Mouse (Mus musculus) liver, embryonic 14.5 days (tissue): Measurements from ENCODE around the gene Gimap9.

Experiments used
- CTCF ChIP-seq: IDR thresholded peaks from 2 replicates; pipeline ENCODE4 v1.5.1; 2016; ENCODE audit warnings: antibody characterized with exemption, low read depth, control low read depth
- EP300 ChIP-seq: IDR thresholded peaks from 2 replicates; pipeline ENCODE4 v1.6.1; 2016; ENCODE audit warnings: antibody characterized with exemption, low read depth

GRCm38 (mm10) chr6:48689320-48689719, 13.4 kb downstream of the Gimap9 start:
- TF ChIP-seq CTCF = no peak
- no peak for TF ChIP-seq EP300
